In genomic region chr13:92703241-92704027, GRCm38 (mm10) we compare ENCODE assay signal across 8 mouse cellular contexts.
DNase-seq lines count a peak whose midpoint lies in the region; ATAC-seq and TF ChIP-seq lines count a peak whose summit lies in the region.

No protein-coding gene starts in this region.

- no peak for DNase-seq in kidney, postnatal 0 days (ENCODE audit: low spot score)
- DNase-seq in embryo, embryonic 11 days, result peak; percentile 60
- peak; percentile 68 for DNase-seq in heart, embryonic 10.5 days (ENCODE audit: low spot score)
- DNase-seq in left cerebral cortex, adult 18-20 months (ENCODE audit: low spot score in 2 of 2), result peak; percentile 46 to 47
- peak; percentile 66 for DNase-seq in thymus, adult 2 months
- DNase-seq in urinary bladder, postnatal 25 days (ENCODE audit: low spot score), result no peak

- peaks cover 8% of the 10 kb centered on the region; the same call in 1 of the 2 replicates for H3K36me3 ChIP-seq in kidney, postnatal 0 days (ENCODE audit: insufficient read depth, low read length)
- H3K36me3 ChIP-seq in kidney, embryonic 15.5 days, result peaks cover 30% of the 10 kb centered on the region
- H3K36me3 ChIP-seq in heart, embryonic 10.5 days, result peaks cover 18% of the 10 kb centered on the region; the same call in 1 of the 2 replicates
- no peaks in the 10 kb centered on the region for H3K36me3 ChIP-seq in myocyte (ENCODE audit: control insufficient read depth, insufficient read depth)
- H3K36me3 ChIP-seq in thymus, adult 2 months (ENCODE audit: control insufficient read depth, insufficient read depth, low read length), result peaks cover 24% of the 10 kb centered on the region

- H3K4me3 ChIP-seq in kidney, postnatal 0 days (replicated peaks; ENCODE audit: low read depth, low read length), result no peak overlapping the region
- H3K4me3 ChIP-seq in kidney, embryonic 15.5 days (replicated peaks), result no peak overlapping the region
- H3K4me3 ChIP-seq in heart, embryonic 10.5 days, result no peak overlapping the region
- no peak overlapping the region for H3K4me3 ChIP-seq in myocyte
- no peak overlapping the region for H3K4me3 ChIP-seq in thymus, adult 2 months (ENCODE audit: control insufficient read depth, insufficient read depth, low read length)

- TF ChIP-seq POLR2A in myocyte (IDR thresholded peaks at IDR 0.05; ENCODE audit: insufficient read length, low read depth), result no peak
- no peak for TF ChIP-seq POLR2A in thymus, adult 2 months (IDR thresholded peaks at IDR 0.05; ENCODE audit: control insufficient read depth, extremely low read depth, insufficient read depth, low read length, poor library complexity)

- H3K27me3 ChIP-seq in kidney, postnatal 0 days (ENCODE audit: insufficient read depth, low read length), result no peaks in the 10 kb centered on the region
- no peaks in the 10 kb centered on the region for H3K27me3 ChIP-seq in kidney, embryonic 15.5 days
- no peaks in the 10 kb centered on the region for H3K27me3 ChIP-seq in heart, embryonic 10.5 days (ENCODE audit: insufficient read depth, poor library complexity, severe bottlenecking)
- H3K27me3 ChIP-seq in myocyte (ENCODE audit: control insufficient read depth, insufficient read depth, insufficient read length), result no peaks in the 10 kb centered on the region
- no peaks in the 10 kb centered on the region for H3K27me3 ChIP-seq in thymus, adult 2 months (ENCODE audit: control insufficient read depth, insufficient read depth, low read length)

- peak; percentile 39; the same call in 1 of the 2 replicates for TF ChIP-seq CTCF in kidney, postnatal 0 days (IDR thresholded peaks at IDR 0.05; ENCODE audit: low read depth)
- no peak for TF ChIP-seq CTCF in thymus, adult 2 months (IDR thresholded peaks at IDR 0.05; ENCODE audit: borderline replicate concordance, control insufficient read depth, extremely low read depth, insufficient read depth, low read length, poor library complexity)

- H3K9me3 ChIP-seq in kidney, postnatal 0 days (replicated peaks; ENCODE audit: low read length), result no peaks in the 10 kb centered on the region
- H3K9me3 ChIP-seq in kidney, embryonic 15.5 days (replicated peaks), result no peaks in the 10 kb centered on the region
- no peaks in the 10 kb centered on the region for H3K9me3 ChIP-seq in heart, embryonic 10.5 days

- 68% methylated on average over 8 of the region's 8 CpGs for WGBS in kidney, postnatal 0 days
- WGBS in kidney, embryonic 15.5 days, result 64% methylated on average over 8 of the region's 8 CpGs
- 77% methylated on average over 8 of the region's 8 CpGs for WGBS in heart, embryonic 10.5 days
- WGBS in thymus, adult 2 months, result 65% methylated on average over 8 of the region's 8 CpGs

- no peak overlapping the region for H3ac ChIP-seq in myocyte (ENCODE audit: control insufficient read depth, insufficient read length)

- no peak for ATAC-seq in kidney, postnatal 0 days (replicated peaks; ENCODE audit: low FRiP score, low read depth)
- no peak for ATAC-seq in kidney, embryonic 15.5 days (replicated peaks; ENCODE audit: low FRiP score)

- no peaks in the 10 kb centered on the region for H3K79me2 ChIP-seq in myocyte (ENCODE audit: control insufficient read depth, insufficient read depth)

- no peak overlapping the region for H3K9ac ChIP-seq in kidney, postnatal 0 days (ENCODE audit: low read depth, low read length)
- no peak overlapping the region for H3K9ac ChIP-seq in kidney, embryonic 15.5 days

- H3K4me1 ChIP-seq in kidney, postnatal 0 days (replicated peaks; ENCODE audit: insufficient read depth, low read length), result no peaks in the 10 kb centered on the region; the same call in 1 of the 2 replicates
- peaks cover 13% of the 10 kb centered on the region; the same call in 1 of the 2 replicates for H3K4me1 ChIP-seq in kidney, embryonic 15.5 days
- peaks cover 9% of the 10 kb centered on the region for H3K4me1 ChIP-seq in heart, embryonic 10.5 days
- H3K4me1 ChIP-seq in thymus, adult 2 months (replicated peaks; ENCODE audit: control insufficient read depth, insufficient read depth, low read length), result peaks cover 9% of the 10 kb centered on the region

- H3K27ac ChIP-seq in kidney, postnatal 0 days, result no peak overlapping the region
- no peak overlapping the region for H3K27ac ChIP-seq in kidney, embryonic 15.5 days
- H3K27ac ChIP-seq in heart, embryonic 10.5 days, result 0 out of 2 replicates have a peak overlapping the region, but pooled peaks have one; percentile 10
- peak overlapping the region; percentile 34; the same call in 1 of the 2 replicates for H3K27ac ChIP-seq in thymus, adult 2 months (ENCODE audit: control insufficient read depth, insufficient read depth, low read length)

- no peak overlapping the region for H3K4me2 ChIP-seq in kidney, postnatal 0 days (ENCODE audit: low read length)
- H3K4me2 ChIP-seq in kidney, embryonic 15.5 days, result no peak overlapping the region
- H3K4me2 ChIP-seq in myocyte (ENCODE audit: low read depth), result no peak overlapping the region

TF ChIP-seq in myocyte, 11 proteins besides CTCF, POLR2A, EP300 and RAD21:
- TF ChIP-seq MYOG (IDR thresholded peaks at IDR 0.05; ENCODE audit: control insufficient read depth in 1 of 3, insufficient read depth in 1 of 3, insufficient read length in 2 of 3, low read depth in 2 of 3) (peak in 1 of 3 experiments; percentile 49), TCF3 (IDR thresholded peaks at IDR 0.05; ENCODE audit: insufficient read length, low read depth) (no peak), E2F4 (IDR thresholded peaks at IDR 0.05; ENCODE audit: insufficient read depth) (no peak), SRF (IDR thresholded peaks at IDR 0.05; ENCODE audit: control insufficient read depth, insufficient read length, low read depth) (peak; percentile 40)

Comparison
In these comparisons a context has a peak if more than half of its experiments do, and no peak if none do; other contexts are left out.
1. DNase-seq: peak in embryo, embryonic 11 days (single experiment), heart, embryonic 10.5 days (single experiment), left cerebral cortex, adult 18-20 months (2 of 2) and thymus, adult 2 months (single experiment); none in kidney, postnatal 0 days (single experiment) and urinary bladder, postnatal 25 days (single experiment).
2. H3K27ac ChIP-seq: peak in heart, embryonic 10.5 days (single experiment) and thymus, adult 2 months (single experiment); none in kidney, postnatal 0 days (single experiment) and kidney, embryonic 15.5 days (single experiment).